ENCODE assay signal across 8 mouse cellular contexts in the genomic region with DNA sequence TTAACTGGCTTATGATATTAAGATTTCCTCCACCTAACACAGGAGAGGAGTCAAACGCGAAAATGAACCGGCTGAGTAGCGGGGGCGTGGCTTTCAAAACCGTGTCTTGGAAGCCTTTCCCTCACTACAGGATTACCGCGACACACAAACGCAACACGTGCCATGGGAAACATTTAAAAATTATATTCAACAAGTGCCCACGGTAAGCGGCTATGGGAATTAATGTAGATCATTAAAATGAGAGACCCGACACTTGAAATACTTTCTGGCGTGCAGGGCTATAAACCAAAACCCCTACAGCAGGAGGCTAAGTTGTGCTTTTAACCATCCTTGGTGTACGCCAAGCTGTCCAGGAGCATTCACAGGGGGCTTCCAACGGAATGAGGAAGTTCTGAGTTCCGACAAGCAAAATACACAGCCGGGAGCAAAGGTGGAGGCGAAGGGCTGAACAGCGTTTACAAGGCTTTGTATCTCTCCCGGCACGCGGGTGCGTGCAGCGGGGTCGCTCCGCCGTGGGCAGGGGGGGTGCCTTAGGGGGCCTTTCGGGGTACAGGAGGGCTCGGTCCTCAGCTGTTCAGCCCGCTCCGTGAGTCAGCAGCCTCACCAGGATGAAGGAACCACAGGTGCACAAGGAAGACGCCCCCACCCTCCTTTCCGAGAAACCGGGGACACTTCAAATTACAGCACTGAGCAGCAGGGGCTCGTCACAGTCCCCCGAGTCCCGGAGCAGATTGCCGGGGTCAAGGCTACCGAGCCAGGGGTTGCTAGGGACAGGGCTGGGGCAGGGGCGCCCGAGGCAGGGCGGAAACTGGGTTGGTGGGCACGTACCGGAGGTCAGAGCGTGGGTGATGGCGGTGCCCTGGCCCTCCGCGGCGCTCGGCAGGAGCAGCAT. TPM values are rescaled to one million over a fixed set of nuclear protein-coding genes. Genes with fewer than 3 reads are reported as not detected.
DNase-seq lines count a peak whose midpoint lies in the region; ATAC-seq and TF ChIP-seq lines count a peak whose summit lies in the region.

No protein-coding gene starts in this region.

- H3K9me3 ChIP-seq in forebrain, embryonic 13.5 days (replicated peaks), result no peaks in the 10 kb centered on the region
- no peaks in the 10 kb centered on the region for H3K9me3 ChIP-seq in lung, embryonic 16.5 days (ENCODE audit: control insufficient read depth, low read length)

- H3K27ac ChIP-seq in bone marrow, adult 2 months (ENCODE audit: control insufficient read depth, insufficient read depth, low read depth, low read length, poor library complexity), result peak overlapping the region; percentile 59
- peak overlapping the region; percentile 73 for H3K27ac ChIP-seq in forebrain, embryonic 13.5 days
- H3K27ac ChIP-seq in lung, embryonic 16.5 days (ENCODE audit: low read length), result peak overlapping the region; percentile 50

- DNase-seq in ovary, postnatal 10 days (ENCODE audit: low spot score), result peak; percentile 3
- DNase-seq in ovary, adult 18-20 months (ENCODE audit: low spot score), result no peak
- DNase-seq in kidney, adult 18-20 months, result peak; percentile 29
- peak; percentile 3 to 13 for DNase-seq in spleen, postnatal 36 days (ENCODE audit: low spot score in 2 of 2)
- no peak for DNase-seq in right cerebral cortex, adult 18-20 months

- peak overlapping the region; percentile 97 for H3K4me2 ChIP-seq in forebrain, embryonic 13.5 days
- peak overlapping the region; percentile 95 for H3K4me2 ChIP-seq in lung, embryonic 16.5 days (ENCODE audit: low read depth, low read length)

- TF ChIP-seq POLR2A in bone marrow, adult 2 months (IDR thresholded peaks at IDR 0.05; ENCODE audit: borderline replicate concordance, control insufficient read depth, low read depth, low read length), result no peak

- H3K27me3 ChIP-seq in forebrain, embryonic 13.5 days, result no peaks in the 10 kb centered on the region
- no peaks in the 10 kb centered on the region for H3K27me3 ChIP-seq in lung, embryonic 16.5 days (ENCODE audit: control insufficient read depth, insufficient read depth, low read depth, low read length)

- ATAC-seq in forebrain, embryonic 13.5 days, result peak; percentile 85; the same call in 1 of the 2 replicates
- peak; percentile 72 for ATAC-seq in lung, embryonic 16.5 days (ENCODE audit: low read depth)

- no peaks in the 10 kb centered on the region; the same call in 1 of the 2 replicates for H3K4me1 ChIP-seq in bone marrow, adult 2 months (ENCODE audit: control insufficient read depth, insufficient read depth, low read length)
- peaks cover 33% of the 10 kb centered on the region for H3K4me1 ChIP-seq in forebrain, embryonic 13.5 days
- H3K4me1 ChIP-seq in lung, embryonic 16.5 days (replicated peaks; ENCODE audit: control insufficient read depth, insufficient read depth, low read length), result peaks cover 12% of the 10 kb centered on the region

- H3K4me3 ChIP-seq in bone marrow, adult 2 months (replicated peaks; ENCODE audit: control insufficient read depth, low read depth, low read length), result peak overlapping the region; percentile 91
- H3K4me3 ChIP-seq in forebrain, embryonic 13.5 days, result peak overlapping the region; percentile 97
- peak overlapping the region; percentile 98 for H3K4me3 ChIP-seq in lung, embryonic 16.5 days (ENCODE audit: low read length)

- no peak for TF ChIP-seq CTCF in bone marrow, adult 2 months (IDR thresholded peaks at IDR 0.05; ENCODE audit: control insufficient read depth, insufficient read depth, low read length)

- peaks cover 39% of the 10 kb centered on the region for H3K36me3 ChIP-seq in forebrain, embryonic 13.5 days (ENCODE audit: poor library complexity, severe bottlenecking)
- peaks cover 25% of the 10 kb centered on the region for H3K36me3 ChIP-seq in lung, embryonic 16.5 days (ENCODE audit: control insufficient read depth, insufficient read depth, low read length)

- H3K9ac ChIP-seq in forebrain, embryonic 13.5 days, result peak overlapping the region; percentile 87
- H3K9ac ChIP-seq in lung, embryonic 16.5 days (ENCODE audit: low read length), result peak overlapping the region; percentile 83

- WGBS in bone marrow, adult 2 months, result under 1% methylated on average over 51 of the region's 51 CpGs
- WGBS in forebrain, embryonic 13.5 days, result under 1% methylated on average over 43 of the region's 51 CpGs
- WGBS in lung, embryonic 16.5 days, result under 1% methylated on average over 50 of the region's 51 CpGs

RNA-seq across cellular contexts. Expression of a gene that starts 0.6 kb away (rescaled TPM):
- polyA plus RNA-seq in bone marrow, adult 2 months (2011; ENCODE audit: insufficient read depth, insufficient read length, low replicate concordance, missing spikeins), result 29.1 and 47.2 TPM in 2 replicates
- polyA plus RNA-seq in forebrain, embryonic 13.5 days (2015; fragmentation: Nextera tagmentation; extraction: Ambion mirVana), result 83.5 and 86.9 TPM in 2 replicates
- 50.0 and 55.1 TPM in 2 replicates for polyA plus RNA-seq in lung, embryonic 16.5 days (2015; fragmentation: Nextera tagmentation; extraction: Ambion mirVana)

RNA-seq across cellular contexts. Expression of a gene that starts 0.7 kb away (rescaled TPM):
- polyA plus RNA-seq in bone marrow, adult 2 months (2011; ENCODE audit: insufficient read depth, insufficient read length, low replicate concordance, missing spikeins), result 49.8 and 63.0 TPM in 2 replicates
- polyA plus RNA-seq in forebrain, embryonic 13.5 days (2015; fragmentation: Nextera tagmentation; extraction: Ambion mirVana), result 214 and 219 TPM in 2 replicates
- 163 and 169 TPM in 2 replicates for polyA plus RNA-seq in lung, embryonic 16.5 days (2015; fragmentation: Nextera tagmentation; extraction: Ambion mirVana)

RNA-seq across cellular contexts. Expression of a gene that starts 47.5 kb away (rescaled TPM):
- polyA plus RNA-seq in bone marrow, adult 2 months (2011; ENCODE audit: insufficient read depth, insufficient read length, low replicate concordance, missing spikeins), result 26.0 and 59.8 TPM in 2 replicates
- 96.4 and 99.8 TPM in 2 replicates for polyA plus RNA-seq in forebrain, embryonic 13.5 days (2015; fragmentation: Nextera tagmentation; extraction: Ambion mirVana)
- polyA plus RNA-seq in lung, embryonic 16.5 days (2015; fragmentation: Nextera tagmentation; extraction: Ambion mirVana), result 74.2 and 76.1 TPM in 2 replicates

Comparison
In these comparisons a context has a peak if more than half of its experiments do, and no peak if none do; other contexts are left out.
1. DNase-seq: peak in ovary, postnatal 10 days (single experiment), kidney, adult 18-20 months (single experiment) and spleen, postnatal 36 days (2 of 2); none in ovary, adult 18-20 months (single experiment) and right cerebral cortex, adult 18-20 months (single experiment).
2. Peak in every context shown above with its lines, with median percentiles within 50 percentile points of each other: H3K27ac ChIP-seq and H3K4me3 ChIP-seq.